ENCODE assay signal across 10 mouse cellular contexts in genomic region chr8:125619336-125619906, GRCm38 (mm10). TPM values are rescaled to one million over a fixed set of nuclear protein-coding genes. Genes with fewer than 3 reads are reported as not detected.
A peak's percentile ranks its signal among the peaks of the same experiment; 100 is the strongest.
DNase-seq lines count a peak whose midpoint lies in the region; ATAC-seq and TF ChIP-seq lines count a peak whose summit lies in the region.
"Had no signal": no experiment of that assay in that cellular context is flagged by ENCODE, and none has a peak within 500 bp of the region (broad histone marks: within the 10 kb centered on the region; RNA-seq: fewer than 3 reads in every experiment).

No protein-coding gene starts in this region.

- peak overlapping the region; percentile 42 for H3K4me3 ChIP-seq in gastrocnemius, adult 2 months
- H3K4me3 ChIP-seq in hindbrain, embryonic 15.5 days = no peak overlapping the region
- H3K4me3 ChIP-seq in lung, embryonic 15.5 days = no peak overlapping the region
- H3K4me3 ChIP-seq: heart, embryonic 15.5 days had no signal

- peak; percentile 37 for DNase-seq in gastrocnemius, adult 2 months
- DNase-seq in gastrocnemius, postnatal 25 days = no peak
- DNase-seq in adipocyte (ENCODE audit: low spot score) = peak; percentile 82
- peak; percentile 45 for DNase-seq in embryo, embryonic 11 days
- peak; percentile 27 for DNase-seq in ovary, postnatal 14 days (ENCODE audit: low spot score)
- DNase-seq in T-cell, adult 2 months (ENCODE audit: low spot score) = no peak

- peak overlapping the region; percentile 72 for H3K27ac ChIP-seq in gastrocnemius, adult 2 months
- H3K27ac ChIP-seq in hindbrain, embryonic 15.5 days (replicated peaks) = no peak overlapping the region
- H3K27ac ChIP-seq in lung, embryonic 15.5 days = peak overlapping the region; percentile 21; the same call in 1 of the 2 replicates
- H3K27ac ChIP-seq: heart, embryonic 15.5 days had no signal

- intact Hi-C loops in gastrocnemius, adult 2 months (cut with DNase I) = no loop called here

- no peaks in the 10 kb centered on the region for H3K36me3 ChIP-seq in hindbrain, embryonic 15.5 days
- no peaks in the 10 kb centered on the region for H3K36me3 ChIP-seq in lung, embryonic 15.5 days
- H3K36me3 ChIP-seq: G1E; heart, embryonic 15.5 days had no signal

- 0 out of 2 replicates have a peak overlapping the region, but pooled peaks have one; percentile 1 for H3K4me2 ChIP-seq in hindbrain, embryonic 15.5 days
- peak overlapping the region; percentile 28; the same call in 1 of the 2 replicates for H3K4me2 ChIP-seq in lung, embryonic 15.5 days
- H3K4me2 ChIP-seq: heart, embryonic 15.5 days had no signal

- no peaks in the 10 kb centered on the region for H3K9me3 ChIP-seq in hindbrain, embryonic 15.5 days
- H3K9me3 ChIP-seq in lung, embryonic 15.5 days = no peaks in the 10 kb centered on the region
- H3K9me3 ChIP-seq: heart, embryonic 15.5 days had no signal

- no peaks in the 10 kb centered on the region for H3K27me3 ChIP-seq in hindbrain, embryonic 15.5 days
- no peaks in the 10 kb centered on the region for H3K27me3 ChIP-seq in lung, embryonic 15.5 days
- H3K27me3 ChIP-seq: heart, embryonic 15.5 days had no signal

- TF ChIP-seq CTCF in gastrocnemius, adult 2 months (IDR thresholded peaks at IDR 0.05) = peak; percentile 15; the same call in 1 of the 2 replicates

- H3K9ac ChIP-seq in hindbrain, embryonic 15.5 days = no peak overlapping the region
- H3K9ac ChIP-seq in lung, embryonic 15.5 days = no peak overlapping the region
- H3K9ac ChIP-seq: heart, embryonic 15.5 days had no signal

- WGBS in hindbrain, embryonic 15.5 days = 31% methylated on average over 12 of the region's 12 CpGs
- WGBS in lung, embryonic 15.5 days = 27% methylated on average over 12 of the region's 12 CpGs

- ATAC-seq in hindbrain, embryonic 15.5 days (ENCODE audit: low FRiP score, low read depth) = peak; percentile 71; the same call in 1 of the 2 replicates
- ATAC-seq in lung, embryonic 15.5 days (ENCODE audit: borderline replicate concordance, extremely low read depth, low FRiP score, low TSS enrichment) = 0 out of 2 replicates have a peak, but pooled peaks have one; percentile 30

- H3K4me1 ChIP-seq in hindbrain, embryonic 15.5 days (replicated peaks) = peaks cover 19% of the 10 kb centered on the region
- H3K4me1 ChIP-seq in lung, embryonic 15.5 days = peaks cover 34% of the 10 kb centered on the region

RNA-seq across cellular contexts. Expression of gene Sipa1l2, which starts 49.8 kb away (rescaled TPM):
- 10 to 100 TPM in 1 of 2 experiments, 1 to 10 TPM in 1; 4.5 to 10.8 TPM for total RNA-seq in gastrocnemius, adult 2 months (2021)
- 1 to 10 TPM; 5.5 to 8.2 TPM for total RNA-seq in gastrocnemius, postnatal 25 days (2021)
- 23.1 and 25.3 TPM in 2 replicates for polyA plus RNA-seq in hindbrain, embryonic 15.5 days (2015; fragmentation: Nextera tagmentation; extraction: Ambion mirVana)
- polyA plus RNA-seq in lung, embryonic 15.5 days (2015; fragmentation: Nextera tagmentation; extraction: Ambion mirVana) = 13.4 and 15.6 TPM in 2 replicates
- polyA plus RNA-seq: G1E had no signal

RNA-seq across cellular contexts. Expression of gene Map10, which starts 50.2 kb away (rescaled TPM):
- total RNA-seq in gastrocnemius, adult 2 months (2021) = 1 to 10 TPM; 2.1 to 3.0 TPM
- total RNA-seq in gastrocnemius, postnatal 25 days (2021) = 1 to 10 TPM; 2.6 to 3.0 TPM
- polyA plus RNA-seq in hindbrain, embryonic 15.5 days (2015; fragmentation: Nextera tagmentation; extraction: Ambion mirVana) = 7.5 and 7.7 TPM in 2 replicates
- polyA plus RNA-seq in lung, embryonic 15.5 days (2015; fragmentation: Nextera tagmentation; extraction: Ambion mirVana) = 6.7 and 6.8 TPM in 2 replicates
- polyA plus RNA-seq: G1E had no signal

Comparison
In these comparisons a context has a peak if more than half of its experiments do, and no peak if none do; other contexts are left out.
1. DNase-seq: peak in gastrocnemius, adult 2 months (single experiment), adipocyte (single experiment), embryo, embryonic 11 days (single experiment) and ovary, postnatal 14 days (single experiment); none in gastrocnemius, postnatal 25 days (single experiment) and T-cell, adult 2 months (single experiment).